Mouse (Mus musculus): ENCODE results near the gene Lix1.

GRCm38 (mm10) chr17:17433679-17434078 lies 31.2 kb downstream of the Lix1 start:
- TF ChIP-seq POLR2A (IDR thresholded peaks at IDR 0.05; ENCODE audit: borderline replicate concordance, control insufficient read depth, low read depth, low read length): no peak
- no peak for TF ChIP-seq CTCF (IDR thresholded peaks at IDR 0.05; ENCODE audit: control insufficient read depth, insufficient read depth, low read length)
